Mouse (Mus musculus): Measurements from ENCODE around the gene Wnt7b.

Gene Wnt7b

GRCm38 (mm10) chr15:85582356-85582910 is at the start of gene Wnt7b:
Gene Wnt7b, minus strand, starts transcription at chr15:85582473.
- DNase-seq: no peak

- DNase-seq: no peak
Observed at GRCm38 (mm10) chr15:85631591-85631990, 49.3 kb upstream of the Wnt7b start.

- DNase-seq: no peak
Observed at GRCm38 (mm10) chr15:85629924-85630545, 47.8 kb upstream of the Wnt7b start.

- DNase-seq: no peak
Observed at GRCm38 (mm10) chr15:85625666-85626279, 43.5 kb upstream of the Wnt7b start.

- no peak for DNase-seq
Observed at GRCm38 (mm10) chr15:85622213-85622612, 39.9 kb upstream of the Wnt7b start.

GRCm38 (mm10) chr15:85615537-85616100 is 33.3 kb upstream of the Wnt7b start:
- no peak for DNase-seq

GRCm38 (mm10) chr15:85615075-85615474 is 32.8 kb upstream of the Wnt7b start:
- DNase-seq: no peak

GRCm38 (mm10) chr15:85613358-85614266 is 31.3 kb upstream of the Wnt7b start:
- DNase-seq: no peak

GRCm38 (mm10) chr15:85612660-85613357 is 30.5 kb upstream of the Wnt7b start:
- peak; percentile 63 for DNase-seq

GRCm38 (mm10) chr15:85611701-85612520 is 29.6 kb upstream of the Wnt7b start:
- no peak for DNase-seq

- peak; percentile 80 for DNase-seq
Observed at GRCm38 (mm10) chr15:85610618-85611218, 28.4 kb upstream of the Wnt7b start.

- DNase-seq: no peak
Observed at GRCm38 (mm10) chr15:85610120-85610519, 27.8 kb upstream of the Wnt7b start.

- DNase-seq: no peak
Observed at GRCm38 (mm10) chr15:85609266-85610004, 27.2 kb upstream of the Wnt7b start.

- no peak for DNase-seq
Observed at GRCm38 (mm10) chr15:85605962-85606610, 23.8 kb upstream of the Wnt7b start.

GRCm38 (mm10) chr15:85604938-85605337 is 22.7 kb upstream of the Wnt7b start:
- no peak for DNase-seq

- no peak for DNase-seq
Observed at GRCm38 (mm10) chr15:85604507-85604906, 22.2 kb upstream of the Wnt7b start.

- DNase-seq: no peak
Observed at GRCm38 (mm10) chr15:85603422-85603821, 21.1 kb upstream of the Wnt7b start.

- no peak for DNase-seq
Observed at GRCm38 (mm10) chr15:85602733-85603132, 20.5 kb upstream of the Wnt7b start.

- no peak for DNase-seq
Observed at GRCm38 (mm10) chr15:85602021-85602420, 19.7 kb upstream of the Wnt7b start.

GRCm38 (mm10) chr15:85601202-85601601 is 18.9 kb upstream of the Wnt7b start:
- no peak for DNase-seq

Data from thymus, postnatal 25 days (tissue).